Mouse (Mus musculus) neural tube, embryonic 13.5 days (tissue): ENCODE results near the gene Rufy4. TPM values are rescaled to one million over a fixed set of nuclear protein-coding genes. Genes with fewer than 3 reads are reported as not detected.
"Not testable (repeated sequence)": the region's sequence is repeated elsewhere in the genome, so short reads cannot be mapped to it uniquely, and the experiment has no call there.

Experiments
- ATAC-seq: fragments of 200-750 bp; cut with Nextera tagmentation; 2 replicates; pipeline ENCODE4 v1.8.0; 2017; ENCODE audit warnings: low read depth, mild to moderate bottlenecking, moderate TSS enrichment, moderate library complexity
- H3K27ac ChIP-seq: fragments of 300-500 bp; sonication (generic); replicated peaks from 2 replicates; pipeline ENCODE4 v1.5.1; 2015; ENCODE audit warnings: moderate library complexity, mild to moderate bottlenecking, inconsistent platforms
- H3K27me3 ChIP-seq: fragments of 300-500 bp; sonication (generic); 2 replicates; pipeline ENCODE4 v1.6.1; 2015; ENCODE audit warnings: mild to moderate bottlenecking, inconsistent platforms
- H3K36me3 ChIP-seq: fragments of 300-500 bp; sonication (generic); 2 replicates; pipeline ENCODE4 v1.6.1; 2015; ENCODE audit warnings: mild to moderate bottlenecking, inconsistent platforms
- H3K4me1 ChIP-seq: fragments of 300-500 bp; sonication (generic); replicated peaks from 2 replicates; pipeline ENCODE4 v1.6.1; 2015; ENCODE audit warnings: inconsistent platforms
- H3K4me2 ChIP-seq: fragments of 300-500 bp; sonication (generic); 2 replicates; pipeline ENCODE4 v1.6.1; 2015; ENCODE audit warnings: inconsistent platforms, mild to moderate bottlenecking, moderate library complexity
- H3K4me3 ChIP-seq: fragments of 300-500 bp; sonication (generic); 2 replicates; pipeline ENCODE4 v1.5.1; 2015; ENCODE audit warnings: mild to moderate bottlenecking, inconsistent platforms
- H3K9ac ChIP-seq: fragments of 300-500 bp; sonication (generic); 2 replicates; pipeline ENCODE4 v1.6.1; 2015; ENCODE audit warnings: moderate library complexity, mild to moderate bottlenecking, inconsistent platforms
- H3K9me3 ChIP-seq: fragments of 300-500 bp; sonication (generic); 2 replicates; pipeline ENCODE4 v1.6.1; 2016; ENCODE audit warnings: inconsistent platforms
- WGBS: fragments of 180-500 bp; shearing (Covaris S2); methylation state at CpG from one replicate; pipeline ENCODE4 v1.1.7; 2015; 5-methylcytosine and 5-hydroxymethylcytosine counted together
- polyA plus RNA-seq: library from polyadenylated mRNA; unstranded; fragments of >200 nt; fragmentation: Nextera tagmentation; extraction: Ambion mirVana; gene quantifications from 2 replicates; pipeline ENCODE4 v1.2.1, GENCODE M21; 2015

The Rufy4 gene
- polyA plus RNA-seq, 1 experiment from 2014 or later = 0.14 TPM

DNA sequence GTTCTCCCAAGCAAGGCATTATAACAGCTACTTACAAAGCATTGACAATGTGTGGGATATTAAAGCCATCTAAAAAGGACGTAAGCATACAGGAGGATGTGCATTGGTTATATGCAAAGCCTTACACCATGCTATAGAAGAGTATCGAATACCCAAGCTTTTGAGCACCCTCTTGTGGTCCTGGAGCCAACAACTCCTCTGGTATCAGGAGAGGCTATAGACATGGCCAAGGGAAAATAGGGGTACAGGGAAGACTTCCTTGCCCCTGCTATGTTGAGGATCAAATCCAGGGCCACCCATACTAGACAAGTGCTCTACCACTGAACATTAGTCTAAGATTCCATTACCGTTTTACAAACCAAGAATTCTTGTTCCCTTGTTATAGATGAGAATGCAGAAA, 6.7 kb downstream of the Rufy4 start:
- WGBS = 67% methylated on average over 3 of the region's 3 CpGs
- H3K9me3 ChIP-seq = no peaks in the 10 kb centered on the region
- ATAC-seq = no peak
- H3K27me3 ChIP-seq = no peaks in the 10 kb centered on the region; the same call in 1 of the 2 replicates
- H3K27ac ChIP-seq = no peak overlapping the region
- H3K9ac ChIP-seq = no peak overlapping the region
- H3K4me2 ChIP-seq = no peak overlapping the region
- H3K4me3 ChIP-seq = no peak overlapping the region
- no peaks in the 10 kb centered on the region for H3K36me3 ChIP-seq
- no peaks in the 10 kb centered on the region for H3K4me1 ChIP-seq

DNA sequence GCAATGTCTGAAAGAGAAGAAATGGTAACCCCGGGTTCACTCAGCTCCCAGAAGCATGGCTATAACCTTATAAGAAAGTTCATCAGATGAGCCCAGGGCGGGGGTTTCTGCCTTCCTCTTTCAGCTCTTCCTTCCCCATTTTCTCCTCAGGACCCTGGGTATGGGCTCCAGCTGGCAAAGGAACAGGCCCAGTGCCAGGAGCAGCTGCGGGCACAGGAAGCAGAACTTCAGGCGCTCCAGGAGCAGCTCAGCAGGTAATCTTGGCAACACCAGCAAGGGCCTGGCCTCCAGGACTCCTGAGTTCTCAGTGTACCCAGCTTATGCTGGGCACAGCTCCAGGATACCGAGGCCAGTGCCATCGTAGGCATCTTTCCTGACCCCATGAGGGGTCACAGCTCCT, 8.6 kb downstream of the Rufy4 start:
- no peak overlapping the region for H3K27ac ChIP-seq
- H3K4me1 ChIP-seq = no peaks in the 10 kb centered on the region
- H3K9me3 ChIP-seq = no peaks in the 10 kb centered on the region
- no peak overlapping the region for H3K4me3 ChIP-seq
- no peaks in the 10 kb centered on the region for H3K36me3 ChIP-seq
- H3K4me2 ChIP-seq = no peak overlapping the region
- no peak overlapping the region for H3K9ac ChIP-seq
- H3K27me3 ChIP-seq = no peaks in the 10 kb centered on the region; the same call in 1 of the 2 replicates
- WGBS = 80% methylated on average over 6 of the region's 6 CpGs
- ATAC-seq = no peak

DNA sequence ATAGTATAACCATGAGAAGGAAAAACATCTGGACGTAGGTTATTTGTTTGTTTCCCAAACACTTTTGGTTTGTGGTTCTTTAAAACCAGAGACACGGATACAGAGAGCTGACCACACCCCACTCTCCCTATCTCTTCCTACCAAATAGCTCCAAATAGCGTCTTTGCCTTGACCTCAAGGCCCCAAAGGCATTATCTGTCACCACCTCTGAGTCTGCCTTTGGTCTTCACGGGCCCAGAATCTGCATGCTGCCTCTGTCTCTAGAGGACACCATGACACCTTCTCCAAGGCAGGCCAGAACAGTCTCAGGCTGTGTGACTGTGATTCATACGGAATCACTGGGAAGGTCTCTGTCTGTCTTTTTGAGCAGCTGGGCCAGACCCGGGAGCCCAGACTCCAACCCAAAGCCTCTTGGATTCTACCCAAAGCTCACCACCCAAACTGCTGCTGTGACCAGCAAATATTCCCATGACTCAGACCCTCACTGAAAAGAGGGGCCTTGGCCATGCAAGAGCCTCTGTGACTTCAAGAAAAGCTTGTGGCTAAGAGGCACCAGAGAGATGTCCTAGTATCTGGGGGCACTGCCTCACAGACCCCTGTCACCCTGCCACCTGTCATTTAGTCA, 10.1 kb downstream of the Rufy4 start:
- H3K9ac ChIP-seq = no peak overlapping the region
- H3K27ac ChIP-seq = no peak overlapping the region
- H3K9me3 ChIP-seq = no peaks in the 10 kb centered on the region
- no peak overlapping the region for H3K4me3 ChIP-seq
- no peak for ATAC-seq
- H3K36me3 ChIP-seq = no peaks in the 10 kb centered on the region
- WGBS = 85% methylated on average over 6 of the region's 6 CpGs
- H3K27me3 ChIP-seq = no peaks in the 10 kb centered on the region; the same call in 1 of the 2 replicates
- no peak overlapping the region for H3K4me2 ChIP-seq
- H3K4me1 ChIP-seq = no peaks in the 10 kb centered on the region

DNA sequence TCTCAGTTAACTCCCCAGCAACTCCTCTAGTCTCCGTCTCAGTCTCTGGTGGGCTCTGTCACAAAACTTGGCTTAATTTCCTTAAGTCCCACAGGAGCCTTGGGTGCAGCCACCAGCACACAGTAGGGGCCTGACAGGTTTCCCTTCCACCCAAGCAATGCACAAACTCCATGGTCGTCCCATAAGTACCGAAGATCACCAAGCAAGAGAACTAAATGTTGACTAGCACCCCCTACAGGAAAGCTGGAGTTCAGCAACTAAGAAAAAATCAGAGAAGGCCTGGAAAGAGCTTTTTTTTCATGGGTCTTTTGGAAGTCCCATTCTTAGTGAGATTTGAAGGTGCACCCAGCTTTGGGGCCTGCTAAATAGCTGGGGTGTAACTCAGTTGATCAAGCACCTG, 14.1 kb downstream of the Rufy4 start:
- no peak overlapping the region for H3K4me2 ChIP-seq
- H3K36me3 ChIP-seq = no peaks in the 10 kb centered on the region
- H3K9ac ChIP-seq = no peak overlapping the region
- no peak overlapping the region for H3K4me3 ChIP-seq
- no peaks in the 10 kb centered on the region for H3K9me3 ChIP-seq
- ATAC-seq = no peak
- 60% methylated on average over 3 of the region's 3 CpGs for WGBS
- no peaks in the 10 kb centered on the region for H3K4me1 ChIP-seq
- H3K27ac ChIP-seq = no peak overlapping the region
- H3K27me3 ChIP-seq = no peaks in the 10 kb centered on the region

DNA sequence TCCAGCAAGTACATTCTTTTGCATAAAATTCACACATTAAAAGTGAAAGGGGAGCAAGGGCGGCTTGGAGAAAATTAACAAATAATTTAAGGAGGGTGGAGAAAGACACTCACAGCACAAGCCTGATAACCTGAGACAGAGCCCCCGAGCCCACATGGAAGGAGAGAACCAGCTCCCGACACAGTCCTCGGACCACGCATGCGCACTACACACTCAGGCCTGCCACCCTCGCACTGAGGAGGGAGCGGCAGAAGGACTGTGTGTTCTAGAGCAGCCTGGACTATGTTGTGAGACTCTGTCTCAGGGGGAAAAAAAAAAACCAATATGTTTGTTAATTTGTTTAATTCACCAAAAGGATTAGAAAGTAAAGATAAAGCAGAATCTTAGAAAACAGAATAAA, 16.4 kb downstream of the Rufy4 start:
- WGBS = 73% methylated on average over 8 of the region's 8 CpGs
- no peak for ATAC-seq
- no peak overlapping the region for H3K9ac ChIP-seq

DNA sequence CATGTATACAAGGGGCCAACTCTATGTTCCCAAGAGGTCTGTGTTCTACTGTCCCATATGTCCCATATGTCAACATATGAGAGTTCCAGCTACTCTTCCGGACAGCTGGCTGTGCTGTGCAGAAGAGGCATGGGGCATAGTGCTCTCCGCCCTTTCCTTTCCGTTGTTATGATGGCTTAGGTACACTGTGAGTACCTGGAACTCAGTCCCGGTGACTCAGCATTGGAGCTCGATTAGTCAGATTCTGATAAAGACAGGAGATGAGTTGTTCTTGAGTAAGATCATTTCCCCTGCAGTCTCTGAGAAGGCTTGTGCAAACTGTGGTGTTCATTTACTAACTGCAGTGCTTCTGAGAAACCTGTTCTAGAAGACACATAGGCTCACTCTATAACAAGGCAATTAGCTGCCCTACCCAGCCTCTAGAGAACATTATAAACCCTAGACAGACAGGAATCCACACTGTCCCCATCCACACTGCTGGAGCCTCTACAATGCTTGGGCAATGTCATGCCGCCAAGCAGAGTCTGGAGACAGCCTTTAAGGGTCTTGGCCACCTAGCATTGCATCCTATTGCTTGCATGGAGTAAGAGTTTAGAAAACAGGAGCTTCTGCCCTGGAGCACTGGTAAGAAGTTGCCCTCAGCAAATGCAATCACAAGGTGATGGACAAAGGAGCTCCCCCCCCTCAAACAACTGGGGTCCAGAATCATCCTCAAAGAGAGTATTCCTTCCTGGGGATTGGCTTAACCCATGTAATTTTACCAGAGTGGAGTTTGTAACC, 24.0 kb downstream of the Rufy4 start:
- ATAC-seq = no peak
- Histone ChIP-seq H3K36me3 (no peaks in the 10 kb centered on the region), H3K4me1 (no peaks in the 10 kb centered on the region), H3K4me3 (no peak overlapping the region), H3K9me3 (no peaks in the 10 kb centered on the region), H3K27ac (no peak overlapping the region), H3K27me3 (no peaks in the 10 kb centered on the region), H3K4me2 (no peak overlapping the region), H3K9ac (no peak overlapping the region)
- 88% methylated on average over 6 of the region's 6 CpGs for WGBS

More for the DNA sequence above, 16.4 kb downstream of the Rufy4 start:
- Histone ChIP-seq H3K27me3 (no peaks in the 10 kb centered on the region), H3K36me3 (no peaks in the 10 kb centered on the region), H3K4me2 (no peak overlapping the region), H3K4me1 (no peaks in the 10 kb centered on the region), H3K4me3 (no peak overlapping the region), H3K9me3 (no peaks in the 10 kb centered on the region), H3K27ac (no peak overlapping the region)

DNA sequence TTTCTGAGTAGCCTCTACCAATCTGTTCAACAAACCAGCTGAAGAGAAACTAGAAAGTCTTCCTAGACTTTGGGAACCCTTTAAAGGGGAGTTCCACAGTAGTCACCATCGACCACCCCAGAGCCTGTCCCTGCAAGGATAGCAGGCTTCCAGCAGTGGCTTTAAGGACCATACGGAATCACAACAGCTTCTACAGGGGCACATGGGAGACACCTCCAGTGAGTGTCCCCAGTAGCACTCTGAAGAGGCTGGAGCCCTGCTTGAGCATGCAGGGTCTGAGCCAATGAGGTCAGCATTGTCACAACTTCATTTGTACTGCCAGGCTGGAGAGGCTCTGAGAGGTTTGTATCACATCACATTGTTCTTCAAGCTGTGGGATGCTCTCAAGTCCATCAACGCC, 24.8 kb downstream of the Rufy4 start:
- no peak overlapping the region for H3K9ac ChIP-seq
- H3K27me3 ChIP-seq = no peaks in the 10 kb centered on the region
- no peak for ATAC-seq
- no peak overlapping the region for H3K27ac ChIP-seq
- no peak overlapping the region for H3K4me3 ChIP-seq
- H3K4me2 ChIP-seq = no peak overlapping the region
- WGBS = 84% methylated on average over 3 of the region's 3 CpGs
- H3K9me3 ChIP-seq = no peaks in the 10 kb centered on the region
- H3K4me1 ChIP-seq = no peaks in the 10 kb centered on the region
- H3K36me3 ChIP-seq = no peaks in the 10 kb centered on the region

DNA sequence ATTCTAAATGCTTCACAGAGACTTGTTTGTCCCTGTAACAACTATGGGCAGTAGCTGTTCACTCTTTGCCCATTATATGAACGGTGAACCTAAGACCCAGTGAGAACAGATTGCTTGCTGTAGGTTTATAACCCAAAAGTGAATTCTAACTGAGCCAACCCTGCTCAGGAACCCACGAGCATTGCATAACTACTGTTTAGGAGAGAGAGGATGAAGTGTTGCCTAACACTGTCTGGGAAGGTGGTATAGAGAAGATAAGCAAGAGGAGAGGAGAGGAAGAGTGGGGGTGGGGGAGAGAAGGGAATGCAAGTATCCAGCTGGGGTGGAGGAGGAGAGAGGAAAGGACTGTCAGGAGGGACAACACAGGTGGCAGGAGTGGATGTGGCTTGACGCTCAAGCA, 25.8 kb downstream of the Rufy4 start:
- no peaks in the 10 kb centered on the region for H3K27me3 ChIP-seq
- H3K4me2 ChIP-seq = no peak overlapping the region
- 83% methylated on average over 3 of the region's 3 CpGs for WGBS
- no peaks in the 10 kb centered on the region for H3K36me3 ChIP-seq
- H3K9me3 ChIP-seq = no peaks in the 10 kb centered on the region
- H3K27ac ChIP-seq = no peak overlapping the region
- H3K9ac ChIP-seq = no peak overlapping the region
- H3K4me3 ChIP-seq = no peak overlapping the region
- H3K4me1 ChIP-seq = no peaks in the 10 kb centered on the region
- ATAC-seq = no peak

DNA sequence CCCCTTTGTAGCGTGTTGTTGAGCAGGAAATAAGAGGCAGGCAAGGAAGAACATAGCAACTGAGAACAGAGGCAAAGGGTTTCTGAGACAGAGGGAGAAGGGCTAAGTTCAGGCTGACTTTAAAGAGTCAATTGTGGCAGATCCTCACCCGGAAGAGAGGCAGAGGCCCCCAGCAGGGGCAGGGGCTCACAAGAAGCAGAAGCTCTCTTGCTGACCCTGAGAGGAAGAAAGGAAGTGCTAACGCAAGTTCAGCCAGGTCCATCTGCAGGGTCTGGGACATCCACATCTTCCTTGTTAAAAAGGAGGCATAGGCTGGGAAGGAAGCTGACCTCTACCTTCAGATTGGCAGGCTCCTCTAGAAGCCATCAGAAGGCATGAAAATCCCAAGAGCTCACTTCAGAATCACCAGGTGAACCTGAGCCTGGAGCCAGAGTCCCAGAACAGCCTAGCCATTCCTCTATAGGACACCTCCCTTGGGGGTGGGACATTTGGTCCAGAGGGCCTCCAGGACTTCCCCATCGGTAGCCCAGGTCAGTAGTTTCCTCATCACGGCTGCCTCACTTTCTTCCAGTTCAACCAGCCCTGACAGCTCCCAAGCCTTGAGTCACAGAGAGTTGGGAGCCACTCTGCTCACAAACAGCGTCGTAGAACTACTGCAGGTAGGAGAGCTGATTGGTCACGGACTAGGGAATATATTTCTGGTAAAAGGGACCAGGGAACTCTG, 28.3 kb downstream of the Rufy4 start, which contains the start of gene Cxcr2:
Gene Cxcr2, plus strand, starts transcription at position 529 of the 724 bp plus-strand sequence.
- no peak within 1 kb of the TSS for H3K4me2 ChIP-seq
- WGBS = 75% methylated on average over 8 of the region's 8 CpGs
- no peak within 1 kb of the TSS for H3K9ac ChIP-seq
- no peak within 1 kb of the TSS for H3K27ac ChIP-seq
- H3K4me3 ChIP-seq = no peak within 1 kb of the TSS
- no peaks in the 10 kb centered on the region for H3K36me3 ChIP-seq
- no peaks in the 10 kb centered on the region for H3K27me3 ChIP-seq
- no peaks in the 10 kb centered on the region for H3K4me1 ChIP-seq
- no peak for ATAC-seq
- H3K9me3 ChIP-seq = no peaks in the 10 kb centered on the region

DNA sequence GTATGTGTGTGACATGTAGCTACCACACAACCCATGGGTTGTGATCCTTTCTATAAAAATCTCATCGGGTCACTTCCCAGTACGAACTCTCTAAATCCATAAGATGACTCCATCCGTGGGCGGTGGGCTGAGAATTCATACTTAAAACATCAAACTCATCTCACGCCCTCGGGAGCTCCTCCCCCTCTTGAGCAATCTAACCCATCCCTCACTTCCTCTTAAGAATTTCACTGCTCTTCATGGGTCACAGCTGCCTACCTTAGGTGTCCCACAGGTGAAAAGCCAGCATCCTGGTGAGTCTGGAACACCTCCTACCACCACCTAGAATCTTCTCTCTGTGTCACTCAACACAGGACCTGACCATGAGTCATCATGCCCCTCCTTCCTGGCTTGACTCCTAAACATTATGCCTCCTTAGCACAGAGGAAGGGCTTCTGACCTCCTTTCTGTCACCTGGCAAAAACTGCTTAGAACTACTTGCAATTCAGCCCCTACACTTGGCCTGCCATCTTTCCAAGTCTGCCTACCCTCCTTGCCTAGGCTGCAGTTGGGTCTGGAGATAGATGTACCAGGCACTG, 30.2 kb downstream of the Rufy4 start:
- WGBS = 90% methylated on average over 6 of the region's 6 CpGs
- H3K4me1 ChIP-seq = no peaks in the 10 kb centered on the region

DNA sequence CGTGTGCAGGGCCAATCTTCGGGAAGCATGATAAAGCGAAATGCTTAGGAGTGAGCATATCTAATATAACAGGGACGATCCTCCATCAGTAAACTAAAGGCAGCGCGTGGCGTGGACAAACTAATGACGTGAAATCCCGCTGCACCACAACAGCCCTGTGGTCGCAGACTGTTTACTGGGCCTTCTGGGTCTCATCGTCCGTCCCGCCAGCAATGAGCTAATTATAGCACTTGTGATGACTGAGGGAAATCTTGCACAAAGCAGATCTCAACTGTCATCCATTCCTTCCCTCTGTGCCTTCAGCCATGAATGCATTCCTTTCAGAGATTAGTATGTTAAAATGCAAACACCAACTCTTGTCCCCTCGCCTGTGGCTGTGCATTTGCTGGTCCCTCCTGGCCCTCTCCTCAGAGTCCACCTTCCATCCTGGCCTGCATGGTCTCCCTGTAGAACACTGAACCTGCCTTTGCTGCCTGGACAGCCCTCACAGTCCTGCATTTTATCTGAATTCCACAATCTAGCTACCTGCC, 31.1 kb downstream of the Rufy4 start:
- WGBS = 80% methylated on average over 14 of the region's 14 CpGs

More for the DNA sequence above, 30.2 kb downstream of the Rufy4 start:
- H3K4me3 ChIP-seq = no peak overlapping the region
- no peaks in the 10 kb centered on the region for H3K9me3 ChIP-seq
- H3K27me3 ChIP-seq = no peaks in the 10 kb centered on the region
- no peak overlapping the region for H3K9ac ChIP-seq
- no peak overlapping the region for H3K4me2 ChIP-seq
- no peak for ATAC-seq
- no peak overlapping the region for H3K27ac ChIP-seq
- no peaks in the 10 kb centered on the region for H3K36me3 ChIP-seq

DNA sequence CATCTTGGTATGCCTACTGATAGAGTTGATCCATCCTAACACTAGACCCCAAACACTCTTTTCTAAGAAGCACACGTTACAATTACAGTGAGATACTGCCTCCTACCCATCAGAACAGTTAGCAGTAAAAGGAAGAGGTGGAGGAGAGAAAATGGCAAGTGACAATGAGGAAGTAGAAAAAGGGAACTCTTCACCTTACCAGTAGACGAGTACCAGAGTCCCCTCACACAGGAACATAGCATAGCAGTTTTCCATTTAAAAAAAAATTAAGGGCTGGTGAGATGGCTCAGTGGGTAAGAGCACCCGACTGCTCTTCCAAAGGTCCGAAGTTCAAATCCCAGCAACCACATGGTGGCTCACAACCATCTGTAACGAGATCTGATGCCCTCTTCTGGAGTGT, 34.3 kb downstream of the Rufy4 start:
- not testable (repeated sequence) for H3K9me3 ChIP-seq, H3K9ac ChIP-seq, H3K27ac ChIP-seq, H3K27me3 ChIP-seq, H3K4me1 ChIP-seq, H3K36me3 ChIP-seq, H3K4me3 ChIP-seq, H3K4me2 ChIP-seq, ATAC-seq
- 79% methylated on average over 5 of the region's 5 CpGs for WGBS

More for the DNA sequence above, 31.1 kb downstream of the Rufy4 start:
- no peak overlapping the region for H3K9ac ChIP-seq
- no peaks in the 10 kb centered on the region for H3K27me3 ChIP-seq
- no peaks in the 10 kb centered on the region for H3K4me1 ChIP-seq
- no peak overlapping the region for H3K4me2 ChIP-seq
- no peak overlapping the region for H3K27ac ChIP-seq
- no peaks in the 10 kb centered on the region for H3K36me3 ChIP-seq
- H3K9me3 ChIP-seq = no peaks in the 10 kb centered on the region
- ATAC-seq = no peak
- no peak overlapping the region for H3K4me3 ChIP-seq
